Mouse (Mus musculus): ENCODE results near the gene Fer. TPM values are rescaled to one million over a fixed set of nuclear protein-coding genes. Genes with fewer than 3 reads are reported as not detected.

Gene Fer
- total RNA-seq, 2 experiments from 2014 or later, result 29.8 to 31.1 TPM

GRCm38 (mm10) chr17:63860988-63861387, 1.9 kb upstream of the Fer start:
- peak in 1 of 2 experiments; percentile 11 for DNase-seq (ENCODE audit: low spot score in 2 of 2)
- intact Hi-C loops (cut with DNase I), result no loop called here

- intact Hi-C loops (cut with DNase I), result no loop called here
- DNase-seq (ENCODE audit: low spot score in 2 of 2), result no peak
Observed at GRCm38 (mm10) chr17:63862399-63862798, 463 bp upstream of the Fer start.

GRCm38 (mm10) chr17:63863647-63864149, 836 bp downstream of the Fer start, which contains the start of gene A930002H24Rik:
A930002H24Rik (minus strand) TSS chr17:63863791.
- DNase-seq (ENCODE audit: low spot score in 2 of 2), result peak; percentile 99
- intact Hi-C loops (cut with DNase I), result no loop called here

DNA sequence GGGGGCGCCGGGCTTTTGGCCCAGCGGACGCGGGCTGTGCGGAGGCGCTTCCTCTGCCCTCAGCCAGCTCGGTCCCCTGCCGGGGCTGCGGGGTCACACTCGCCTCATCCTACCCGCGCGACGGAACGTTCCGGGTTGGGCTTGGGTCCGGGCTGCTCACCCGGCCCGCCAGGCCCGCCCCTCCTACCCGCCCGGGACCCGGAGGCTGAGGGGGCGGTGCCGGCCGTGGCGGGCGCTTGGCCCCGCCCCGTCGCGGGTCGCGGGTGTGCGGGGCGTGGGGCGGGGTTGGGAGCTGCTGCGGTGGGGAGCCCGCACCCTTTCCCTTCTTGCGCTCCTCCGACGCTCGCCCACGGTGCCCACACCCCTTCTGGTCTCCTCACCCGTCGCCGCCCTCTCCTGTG, 1.3 kb downstream of the Fer start:
- intact Hi-C loops (cut with DNase I), result no loop called here

DNA sequence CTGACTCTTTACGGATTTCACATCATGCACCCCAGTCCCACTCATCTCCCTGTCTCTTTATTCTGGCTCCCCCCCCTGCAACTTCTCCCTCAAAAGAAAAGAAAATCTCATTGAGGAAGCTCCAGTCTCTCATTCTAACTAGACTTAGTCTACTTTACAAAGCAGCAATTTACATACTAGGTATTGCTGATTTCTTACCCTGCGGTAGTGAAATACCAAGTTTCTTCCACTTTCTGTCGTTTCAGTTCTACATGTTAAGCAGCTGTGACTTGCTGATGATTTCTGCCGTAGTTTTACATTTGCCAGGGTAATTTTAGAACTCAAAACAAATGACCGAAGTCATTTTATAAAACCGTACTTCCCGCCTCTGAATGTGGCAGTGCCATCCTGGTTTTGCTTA, 8.9 kb downstream of the Fer start:
- no peak for DNase-seq (ENCODE audit: low spot score in 2 of 2)
- intact Hi-C loops (cut with DNase I), result no loop called here

More for the DNA sequence above, 1.3 kb downstream of the Fer start:
- DNase-seq (ENCODE audit: low spot score in 2 of 2), result peak in 1 of 2 experiments; percentile 43

- DNase-seq (ENCODE audit: low spot score in 2 of 2), result peak; percentile 12 to 18
- intact Hi-C loops (cut with DNase I), result no loop called here
Observed at GRCm38 (mm10) chr17:63878889-63879288, 16.0 kb downstream of the Fer start.

GRCm38 (mm10) chr17:63880009-63880408, 17.1 kb downstream of the Fer start:
- intact Hi-C loops (cut with DNase I), result no loop called here
- DNase-seq (ENCODE audit: low spot score in 2 of 2), result no peak

- intact Hi-C loops (cut with DNase I), result no loop called here
- no peak for DNase-seq (ENCODE audit: low spot score in 2 of 2)
Observed at GRCm38 (mm10) chr17:63886988-63887387, 24.1 kb downstream of the Fer start.

DNA sequence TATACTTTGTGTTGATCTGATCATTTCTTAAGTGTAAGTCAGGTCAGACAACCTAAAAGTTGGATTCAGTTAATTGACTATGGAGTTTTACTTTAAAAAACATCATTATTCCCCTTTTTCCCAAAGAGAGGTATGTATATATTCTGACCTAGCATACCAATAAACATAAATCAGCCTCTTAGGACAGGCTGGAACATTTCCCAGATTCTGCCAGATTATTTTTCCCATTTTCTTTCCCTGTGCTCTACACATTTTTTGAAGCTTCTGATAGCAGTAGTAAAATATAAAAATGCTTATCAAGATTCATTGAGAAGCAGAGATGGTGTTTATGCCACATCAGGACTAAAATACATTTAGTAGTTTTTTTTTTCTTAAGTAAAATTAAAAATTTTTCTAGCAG, 27.7 kb downstream of the Fer start:
- no peak for DNase-seq (ENCODE audit: low spot score in 2 of 2)
- intact Hi-C loops (cut with DNase I), result no loop called here

- no peak for DNase-seq (ENCODE audit: low spot score in 2 of 2)
- intact Hi-C loops (cut with DNase I), result no loop called here
Observed at GRCm38 (mm10) chr17:63895829-63896228, 33.0 kb downstream of the Fer start.

- no peak for DNase-seq (ENCODE audit: low spot score in 2 of 2)
- intact Hi-C loops (cut with DNase I), result no loop called here
Observed at GRCm38 (mm10) chr17:63897050-63897449, 34.2 kb downstream of the Fer start.

DNA sequence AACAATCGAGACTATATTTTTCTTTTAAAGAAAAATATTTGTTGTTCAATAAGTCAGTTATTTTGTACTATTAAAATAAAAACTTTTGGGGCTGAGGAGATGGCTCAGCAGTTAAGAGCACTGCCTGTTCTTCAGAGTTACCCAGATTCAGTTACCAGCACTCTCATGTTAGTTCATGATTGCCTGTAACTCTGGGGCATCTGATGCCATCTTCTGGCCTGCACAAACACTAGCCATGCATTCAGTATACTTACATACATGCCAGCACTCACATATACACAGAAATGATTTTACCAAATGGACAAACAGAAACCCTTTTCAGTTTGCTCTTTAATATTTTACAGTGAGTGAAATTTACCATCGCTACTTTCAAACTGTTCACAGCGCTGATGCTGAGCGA, 46.4 kb downstream of the Fer start:
- intact Hi-C loops (cut with DNase I), result no loop called here

DNA sequence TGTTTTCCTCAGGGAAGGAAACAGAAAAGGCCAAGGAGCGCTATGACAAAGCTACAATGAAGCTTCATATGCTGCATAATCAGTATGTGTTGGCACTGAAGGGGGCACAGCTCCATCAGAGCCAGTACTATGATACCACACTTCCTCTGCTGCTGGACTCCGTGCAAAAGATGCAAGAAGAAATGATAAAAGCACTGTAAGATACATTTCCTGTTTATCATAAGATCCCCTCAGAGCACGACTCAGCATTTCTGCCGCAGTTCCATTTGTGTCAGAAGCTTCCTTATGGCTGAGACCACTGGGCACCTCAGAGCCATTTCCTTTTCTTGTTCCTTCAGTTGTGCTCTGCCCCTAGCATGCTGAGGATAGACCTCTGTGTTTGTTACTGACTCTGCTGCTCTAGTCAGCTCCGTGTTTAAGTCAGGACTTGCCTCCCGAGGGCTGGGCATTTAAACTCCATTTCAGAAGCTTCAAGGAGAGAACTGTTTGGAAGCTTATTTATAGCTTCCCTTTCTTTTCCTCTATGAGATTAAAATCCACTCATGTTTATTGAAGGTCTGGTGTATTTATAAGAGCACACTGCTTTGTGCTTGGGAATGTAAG, 58.8 kb downstream of the Fer start:
- intact Hi-C loops (cut with DNase I), result no loop called here
- DNase-seq (ENCODE audit: low spot score in 2 of 2), result no peak

More for the DNA sequence above, 46.4 kb downstream of the Fer start:
- no peak for DNase-seq (ENCODE audit: low spot score in 2 of 2)

DNA sequence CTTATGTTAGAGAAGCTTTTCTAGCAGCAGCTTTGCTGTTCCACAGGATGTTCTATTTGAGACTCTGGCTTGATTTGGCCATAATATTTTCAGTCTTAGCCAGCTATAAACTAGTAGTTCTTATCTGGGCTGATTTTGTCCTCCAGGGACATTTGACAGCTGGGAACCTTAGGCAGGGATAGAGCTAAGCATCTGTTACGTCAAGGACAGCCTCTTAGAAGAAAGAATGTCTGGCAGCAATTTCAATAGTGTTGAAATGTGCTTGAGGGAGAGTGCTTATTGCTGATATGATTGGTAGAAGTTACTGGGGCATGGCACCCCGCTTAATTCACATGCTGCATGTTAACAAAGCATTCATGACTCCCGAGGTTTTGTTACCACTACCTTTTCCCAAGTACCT, 62.7 kb downstream of the Fer start:
- no peak for DNase-seq (ENCODE audit: low spot score in 2 of 2)
- intact Hi-C loops (cut with DNase I), result no loop called here

GRCm38 (mm10) chr17:63930634-63931033, 67.8 kb downstream of the Fer start:
- no peak for DNase-seq (ENCODE audit: low spot score in 2 of 2)
- intact Hi-C loops (cut with DNase I), result no loop called here

DNA sequence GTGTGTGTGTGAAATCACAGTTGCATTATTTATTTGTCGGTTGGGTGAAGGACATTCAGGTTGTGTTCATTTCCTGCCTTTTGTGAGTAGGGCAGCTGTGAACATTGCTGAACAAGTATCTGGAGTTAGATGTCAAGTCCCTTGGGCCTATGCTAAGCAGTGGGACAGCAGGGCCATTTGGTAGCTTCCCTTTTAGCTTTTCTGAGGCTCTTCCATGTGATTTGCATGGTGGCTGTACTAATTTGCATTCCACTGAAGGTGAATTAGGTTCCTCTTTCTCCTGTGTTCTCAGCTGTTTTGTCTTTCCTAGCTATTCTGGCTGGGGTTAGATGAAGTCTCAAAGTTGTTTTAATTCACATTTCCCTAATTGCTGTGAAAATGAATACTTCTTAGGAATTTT, 68.7 kb downstream of the Fer start:
- intact Hi-C loops (cut with DNase I), result no loop called here

GRCm38 (mm10) chr17:63935408-63935807, 72.5 kb downstream of the Fer start:
- intact Hi-C loops (cut with DNase I), result no loop called here
- DNase-seq (ENCODE audit: low spot score in 2 of 2), result no peak

More for the DNA sequence above, 68.7 kb downstream of the Fer start:
- DNase-seq (ENCODE audit: low spot score in 2 of 2), result no peak

- intact Hi-C loops (cut with DNase I), result no loop called here
- DNase-seq (ENCODE audit: low spot score in 2 of 2), result no peak
Observed at GRCm38 (mm10) chr17:63937886-63938285, 75.0 kb downstream of the Fer start.

GRCm38 (mm10) chr17:63946772-63947171, 83.9 kb downstream of the Fer start:
- intact Hi-C loops (cut with DNase I), result no loop called here
- DNase-seq (ENCODE audit: low spot score in 2 of 2), result no peak

DNA sequence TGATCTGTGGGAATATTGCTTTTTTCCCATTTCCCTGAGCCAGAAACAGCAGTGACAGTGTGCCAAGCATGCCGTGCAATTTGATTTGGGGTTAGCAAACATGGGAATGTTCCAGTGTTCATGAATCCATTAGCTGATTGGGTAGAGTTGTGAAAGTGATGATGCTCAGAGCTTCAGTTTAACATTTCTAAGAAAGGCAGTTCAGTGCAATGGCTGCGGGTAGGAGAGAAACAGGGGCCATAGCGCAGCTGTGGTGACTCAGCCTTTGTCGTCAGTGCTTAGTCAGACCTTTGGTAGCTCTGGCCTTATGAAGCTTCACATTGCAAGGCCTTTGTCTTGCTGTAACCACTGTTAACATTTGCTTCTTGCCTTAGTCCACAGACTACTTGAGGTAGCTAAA, 85.9 kb downstream of the Fer start:
- DNase-seq (ENCODE audit: low spot score in 2 of 2), result no peak
- intact Hi-C loops (cut with DNase I), result no loop called here

- peak in 1 of 2 experiments; percentile 20 for DNase-seq (ENCODE audit: low spot score in 2 of 2)
- intact Hi-C loops (cut with DNase I), result no loop called here
Observed at GRCm38 (mm10) chr17:63951436-63951835, 88.6 kb downstream of the Fer start.

- DNase-seq (ENCODE audit: low spot score in 2 of 2), result no peak
- intact Hi-C loops (cut with DNase I), result no loop called here
Observed at GRCm38 (mm10) chr17:63967091-63967490, 104.2 kb downstream of the Fer start.
